Mouse (Mus musculus) B cell, adult 2 months (primary cell): ENCODE results near the gene Llph.

Source experiments
- DNase-seq, 2 experiments: peaks; one replicate each; pipeline ENCODE4 v3.0.0; 2022

The Llph gene

GRCm38 (mm10) chr10:120279482-120280128 lies 52.7 kb downstream of the Llph start:
- no peak for DNase-seq

GRCm38 (mm10) chr10:120280375-120280774 lies 53.5 kb downstream of the Llph start:
- DNase-seq = no peak

- DNase-seq = no peak
Measured at GRCm38 (mm10) chr10:120281700-120282099, 54.8 kb downstream of the Llph start.
